Mouse (Mus musculus) heart, postnatal 0 days (tissue): ENCODE results near the gene Lgals4.

Experiments
- CTCF ChIP-seq: IDR thresholded peaks from 2 replicates; pipeline ENCODE4 v1.5.1; 2016; ENCODE audit warnings: antibody characterized with exemption, control low read depth, low read depth
- EP300 ChIP-seq: IDR thresholded peaks from 2 replicates; pipeline ENCODE4 v1.6.1; 2016; ENCODE audit warnings: antibody characterized with exemption, low read depth

DNA sequence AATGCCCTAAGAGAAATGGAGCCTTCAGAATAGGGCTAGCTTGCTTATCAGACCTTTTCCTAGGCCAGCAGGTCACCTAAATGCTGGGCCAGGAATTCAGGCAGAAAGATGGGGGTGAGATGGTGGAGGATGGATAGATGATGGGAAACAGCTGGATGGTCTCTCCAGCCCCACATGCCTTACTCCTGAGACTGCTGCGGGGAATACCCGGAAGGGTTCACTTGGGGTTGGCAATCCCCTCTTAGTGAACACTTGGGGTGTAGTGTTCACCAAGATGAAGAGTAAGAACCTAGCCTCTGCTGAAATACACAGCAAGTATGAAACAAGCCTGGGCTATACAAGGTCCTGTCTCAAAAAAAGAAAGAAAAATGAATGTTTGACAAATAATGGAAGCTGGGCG is 44.4 kb upstream of the Lgals4 start:
- TF ChIP-seq CTCF, result no peak
- TF ChIP-seq EP300, result no peak
